Mouse (Mus musculus) CH12.LX (cell line): Measurements from ENCODE around the gene Kat7. TPM values are rescaled to one million over a fixed set of nuclear protein-coding genes. Genes with fewer than 3 reads are reported as not detected.

Experiments used
- DNase-seq: peaks from one replicate; pipeline ENCODE4 v3.0.0-alpha.2; 2013; ENCODE audit errors: extremely low read depth
- H3K27ac ChIP-seq: 2 replicates; pipeline ENCODE4 v1.5.1; 2012; ENCODE audit warnings: low read depth, mild to moderate bottlenecking, control low read depth, moderate library complexity; ENCODE audit not compliant: insufficient read depth
- H3K27me3 ChIP-seq: replicated peaks from 2 replicates; pipeline ENCODE3; 2012; ENCODE audit warnings: inconsistent platforms
- H3K36me3 ChIP-seq, 2 experiments: replicated peaks in 1 of 2; 2 replicates each; pipeline versions ENCODE3 to v1.6.1; 2012; ENCODE audit warnings: inconsistent platforms in 1 of 2, low read length in 1 of 2, mild to moderate bottlenecking in 1 of 2, mixed read lengths in 1 of 2, moderate library complexity in 1 of 2; ENCODE audit not compliant: control insufficient read depth in 1 of 2, insufficient read depth in 1 of 2
- H3K4me1 ChIP-seq, 2 experiments: 2 replicates each; pipeline ENCODE4 v1.6.1; 2012; ENCODE audit warnings: inconsistent platforms in 1 of 2, moderate library complexity in 1 of 2; ENCODE audit not compliant: insufficient read depth in 2 of 2, control insufficient read depth in 1 of 2
- H3K4me2 ChIP-seq: 2 replicates; pipeline ENCODE4 v1.6.1; 2012; ENCODE audit warnings: low read depth, mild to moderate bottlenecking, control low read depth; ENCODE audit not compliant: poor library complexity, insufficient read depth, severe bottlenecking
- H3K4me3 ChIP-seq, 3 experiments: fragments of 150-350 bp in 1 of 3; sonication (generic) in 1 of 3; replicated peaks in 1 of 3; 2 replicates each; pipeline versions ENCODE3 to v1.5.1; 2011 to 2012; ENCODE audit warnings: low read depth in 2 of 3, low read length in 2 of 3, mild to moderate bottlenecking in 2 of 3, moderate library complexity in 2 of 3, control low read depth in 1 of 3, improper control_type of control experiment in 1 of 3, inconsistent platforms in 1 of 3, mixed read lengths in 1 of 3; ENCODE audit not compliant: poor library complexity in 1 of 3
- H3K79me2 ChIP-seq: replicated peaks from 2 replicates; pipeline ENCODE4 v1.6.1; 2012; ENCODE audit warnings: mild to moderate bottlenecking, moderate library complexity; ENCODE audit not compliant: control insufficient read depth, poor library complexity, insufficient read depth, severe bottlenecking; ENCODE audit errors: extremely low read depth
- H3K9ac ChIP-seq: 2 replicates; pipeline ENCODE4 v1.6.1; 2012; ENCODE audit warnings: low read depth, mild to moderate bottlenecking, control low read depth, moderate library complexity; ENCODE audit not compliant: insufficient read depth
- H3K9me3 ChIP-seq: replicated peaks from 2 replicates; pipeline ENCODE3; 2012; ENCODE audit warnings: low read length, inconsistent platforms, mixed read lengths
- BHLHE40 ChIP-seq: IDR thresholded peaks from 2 replicates; pipeline ENCODE4 v1.6.1; 2011; ENCODE audit warnings: mild to moderate bottlenecking, low read depth, low read length, improper control_type of control experiment
- CHD1 ChIP-seq: IDR thresholded peaks from 2 replicates; pipeline ENCODE4 v1.6.1; 2012; ENCODE audit warnings: low read depth, low read length, improper control_type of control experiment, inconsistent platforms
- EP300 ChIP-seq: IDR thresholded peaks from 2 replicates; pipeline ENCODE4 v1.6.1; 2011; ENCODE audit warnings: low read length, improper control_type of control experiment
- ETS1 ChIP-seq: conservative IDR thresholded peaks from 2 replicates; pipeline ENCODE4 v1.6.1; 2012; ENCODE audit warnings: low read depth, mild to moderate bottlenecking, inconsistent platforms, low read length, improper control_type of control experiment, moderate library complexity
- GABPA ChIP-seq: IDR thresholded peaks from 2 replicates; pipeline ENCODE4 v1.6.1; 2012; ENCODE audit warnings: low read depth, low read length, improper control_type of control experiment, inconsistent platforms; ENCODE audit not compliant: insufficient replicate concordance
- HCFC1 ChIP-seq: IDR thresholded peaks from 2 replicates; pipeline ENCODE4 v1.6.1; 2012; ENCODE audit warnings: low read depth, mild to moderate bottlenecking, inconsistent platforms, low read length, improper control_type of control experiment
- JUN ChIP-seq: IDR thresholded peaks from 2 replicates; pipeline ENCODE4 v1.6.1; 2011; ENCODE audit warnings: low read depth, mild to moderate bottlenecking, low read length, improper control_type of control experiment, moderate library complexity; ENCODE audit not compliant: insufficient read depth
- JUND ChIP-seq: conservative IDR thresholded peaks from 2 replicates; pipeline ENCODE4 v1.6.1; 2011; ENCODE audit warnings: low read depth, low read length, improper control_type of control experiment
- KAT2A ChIP-seq: IDR thresholded peaks from 2 replicates; pipeline ENCODE4 v1.6.1; 2012; ENCODE audit warnings: low read length, improper control_type of control experiment, inconsistent platforms; ENCODE audit not compliant: insufficient replicate concordance
- MAX ChIP-seq: IDR thresholded peaks from 2 replicates; pipeline ENCODE4 v1.6.1; 2011; ENCODE audit warnings: low read length, improper control_type of control experiment
- MAZ ChIP-seq: IDR thresholded peaks from 2 replicates; pipeline ENCODE4 v1.6.1; 2012; ENCODE audit warnings: low read depth, mild to moderate bottlenecking, inconsistent platforms, low read length, improper control_type of control experiment, moderate library complexity
- MEF2A ChIP-seq: IDR thresholded peaks from 2 replicates; pipeline ENCODE4 v1.6.1; 2014; ENCODE audit warnings: low read depth, mild to moderate bottlenecking, inconsistent platforms, low read length, improper control_type of control experiment, borderline replicate concordance
- MXI1 ChIP-seq: IDR thresholded peaks from 2 replicates; pipeline ENCODE4 v1.6.1; 2011; ENCODE audit warnings: mild to moderate bottlenecking, low read depth, low read length, improper control_type of control experiment
- NELFE ChIP-seq: IDR thresholded peaks from 2 replicates; pipeline ENCODE4 v1.6.1; 2011; ENCODE audit warnings: low read depth, low read length, improper control_type of control experiment
- NRF1 ChIP-seq: IDR thresholded peaks from 2 replicates; pipeline ENCODE4 v1.6.1; 2014; ENCODE audit warnings: low read depth, mild to moderate bottlenecking, inconsistent platforms, low read length, improper control_type of control experiment, moderate library complexity
- POLR2AphosphoS2 ChIP-seq: IDR thresholded peaks from 2 replicates; pipeline ENCODE4 v1.6.1; 2011; ENCODE audit warnings: low read depth, low read length, improper control_type of control experiment
- TBP ChIP-seq: conservative IDR thresholded peaks from 2 replicates; pipeline ENCODE4 v1.6.1; 2011; ENCODE audit warnings: low read depth, low read length, improper control_type of control experiment
- TCF12 ChIP-seq: IDR thresholded peaks from 2 replicates; pipeline ENCODE4 v1.6.1; 2014; ENCODE audit warnings: low read depth, mild to moderate bottlenecking, inconsistent platforms, low read length, improper control_type of control experiment
- ZKSCAN1 ChIP-seq: IDR thresholded peaks from 2 replicates; pipeline ENCODE4 v1.6.1; 2012; ENCODE audit warnings: low read depth, inconsistent platforms, low read length, improper control_type of control experiment, borderline replicate concordance
- ZMIZ1 ChIP-seq: IDR thresholded peaks from 2 replicates; pipeline ENCODE4 v1.6.1; 2012; ENCODE audit warnings: low read depth, mild to moderate bottlenecking, inconsistent platforms, low read length, improper control_type of control experiment
- ZNF384 ChIP-seq: IDR thresholded peaks from 2 replicates; pipeline ENCODE4 v1.6.1; 2012; ENCODE audit warnings: low read depth, low read length, improper control_type of control experiment, inconsistent platforms
- dilution Hi-C: fragments of 300-500 bp; cut with MboI; formaldehyde crosslinking; loops from 2 replicates; pipeline ENCODE4 v1.14.3; 2020; ENCODE audit warnings: low sequenced_read_pairs; ENCODE audit not compliant: extremely low pct_unique_long_range_greater_than_20kb, extremely low pct_ligation_motif_present
- in situ Hi-C: fragments of 300-500 bp; cut with MboI; formaldehyde crosslinking; loops from 3 replicates; pipeline ENCODE4 v1.14.3; 2019; ENCODE audit warnings: low sequenced_read_pairs, low pct_ligation_motif_present, low pct_unique_long_range_greater_than_20kb, mixed read lengths
- polyA plus RNA-seq: library from polyadenylated mRNA; unstranded; fragments of >175 nt; gene quantifications from 2 replicates; pipeline ENCODE4 v1.2.1, GENCODE M21; 2012; ENCODE audit warnings: low read depth; ENCODE audit not compliant: insufficient read length
- total RNA-seq, 2 experiments: library from RNA; depleted of rRNA; stranded (reverse); fragments of 300-350 nt in 1 of 2; fragments of >200 nt in 1 of 2; gene quantifications; 2 replicates each; pipeline ENCODE4 v1.2.3; 2012 to 2014

Gene Kat7
- total and polyA plus RNA-seq, 3 experiments = 59.5 to 90.2 (median 66.7) TPM

DNA sequence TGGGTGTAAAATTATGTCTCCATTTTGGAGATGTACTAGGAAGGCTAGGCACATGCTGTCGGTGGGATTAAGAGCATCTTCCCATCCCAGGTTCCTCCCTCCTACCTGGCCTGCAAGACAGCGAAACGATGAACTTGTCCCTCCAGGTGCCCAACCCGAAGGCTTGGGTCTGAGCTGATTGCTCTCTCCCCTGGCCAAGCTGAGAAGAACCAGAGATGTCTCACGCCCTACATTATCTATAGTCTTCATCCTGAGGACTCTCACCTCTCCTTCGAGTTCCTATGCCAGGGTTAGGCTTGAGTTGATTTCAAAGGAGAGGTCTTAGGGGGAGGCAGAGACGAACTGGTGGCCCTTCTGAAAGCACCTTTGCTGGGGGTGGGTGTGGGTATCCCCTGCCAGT, 46.0 kb upstream of the Kat7 start:
- no peaks in the 10 kb centered on the region for H3K9me3 ChIP-seq
- no peak overlapping the region for H3K9ac ChIP-seq
- no peak overlapping the region for H3K4me2 ChIP-seq
- peaks cover 43% of the 10 kb centered on the region for H3K27me3 ChIP-seq
- H3K27ac ChIP-seq = no peak overlapping the region
- dilution Hi-C loops (no loop called here), in situ Hi-C loops (no loop called here)
- H3K36me3 ChIP-seq = no peaks in the 10 kb centered on the region
- no peaks in the 10 kb centered on the region for H3K79me2 ChIP-seq
- peaks cover 9 to 15% of the 10 kb centered on the region in 2 experiments for H3K4me1 ChIP-seq
- no peak for DNase-seq
- TF ChIP-seq MEF2A (no peak), ZMIZ1 (no peak), HCFC1 (no peak), NELFE (no peak), ZNF384 (no peak), CHD1 (no peak), NRF1 (no peak), GABPA (no peak), ETS1 (no peak), MAX (no peak), TBP (no peak), TCF12 (no peak), JUND (no peak), POLR2AphosphoS2 (no peak), MXI1 (no peak), BHLHE40 (no peak), MAZ (no peak), JUN (no peak), KAT2A (no peak)
- H3K4me3 ChIP-seq = no peak overlapping the region

DNA sequence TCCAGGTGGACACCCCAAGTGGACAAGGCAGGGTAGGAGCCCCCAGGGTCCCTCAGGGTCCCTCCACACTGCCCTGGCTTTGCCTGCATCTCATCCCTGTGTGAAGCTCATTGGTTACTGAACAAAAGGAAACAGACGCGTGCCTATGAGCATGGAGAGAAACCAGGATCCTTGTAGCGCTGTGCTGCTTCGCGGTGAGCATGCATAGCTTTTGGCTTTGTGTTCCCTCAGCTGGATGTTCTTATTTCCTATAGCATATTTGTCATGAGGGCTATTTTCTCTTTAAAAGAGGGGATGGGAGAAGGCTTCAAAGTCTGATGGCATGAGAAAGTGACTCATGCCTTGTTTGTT, 45.6 kb upstream of the Kat7 start:
- no peak for DNase-seq
- Histone ChIP-seq H3K9me3 (no peaks in the 10 kb centered on the region), H3K27ac (no peak overlapping the region), H3K9ac (no peak overlapping the region), H3K79me2 (no peaks in the 10 kb centered on the region), H3K4me1 (peaks cover 13 to 19% of the 10 kb centered on the region in 2 experiments), H3K36me3 (no peaks in the 10 kb centered on the region), H3K4me3 (no peak overlapping the region), H3K27me3 (peaks cover 41% of the 10 kb centered on the region), H3K4me2 (no peak overlapping the region)
- dilution Hi-C loops (no loop called here), in situ Hi-C loops (no loop called here)
- TF ChIP-seq EP300 = no peak
- TF ChIP-seq JUN = no peak
- TF ChIP-seq ZKSCAN1 = no peak
- no peak for TF ChIP-seq ZMIZ1
- TF ChIP-seq MXI1 = no peak
